Mouse (Mus musculus) kidney, adult 2 months (tissue): Measurements from ENCODE around the gene Mgat4c.

ENCODE experiments used
- CTCF ChIP-seq: fragments of 200-500 bp; conservative IDR thresholded peaks from 2 replicates; pipeline ENCODE4 v1.5.1; 2011; ENCODE audit warnings: low read depth, mild to moderate bottlenecking, control low read depth, low read length, moderate library complexity, mixed read lengths; ENCODE audit not compliant: insufficient read depth, insufficient read length
- POLR2A ChIP-seq: fragments of 200-500 bp; IDR thresholded peaks from one replicate; pipeline ENCODE4 v1.6.1; 2011; ENCODE audit warnings: low read depth, low read length, control low read depth

- TF ChIP-seq CTCF (no peak), POLR2A (no peak)
Measured at GRCm38 (mm10) chr10:102377377-102377776, 696.1 kb downstream of the Mgat4c start.
